Mouse (Mus musculus) intestine, embryonic 14.5 days (tissue): ENCODE measurements around the gene Zbp1. TPM values are rescaled to one million over a fixed set of nuclear protein-coding genes. Genes with fewer than 3 reads are reported as not detected.
A peak's percentile ranks its signal among the peaks of the same experiment; 100 is the strongest.

Source experiments
- ATAC-seq: fragments of 200-750 bp; cut with Nextera tagmentation; replicated peaks from 2 replicates; pipeline ENCODE4 v1.8.0; 2017; ENCODE audit warnings: low read depth, moderate number of reproducible peaks, moderate TSS enrichment, moderate library complexity; ENCODE audit not compliant: low FRiP score, low TSS enrichment
- DNase-seq: peaks from one replicate; pipeline ENCODE4 v3.0.0-alpha.2; 2018; ENCODE audit warnings: low spot score
- H3K27ac ChIP-seq: fragments of 300-500 bp; sonication (generic); 2 replicates; pipeline ENCODE4 v1.5.1; 2014; ENCODE audit warnings: low read depth, mild to moderate bottlenecking, control low read depth
- H3K27me3 ChIP-seq: fragments of 300-500 bp; sonication (generic); replicated peaks from 2 replicates; pipeline ENCODE4 v1.6.1; 2014; ENCODE audit warnings: low read length, control low read depth; ENCODE audit not compliant: control insufficient read depth, insufficient read depth
- H3K36me3 ChIP-seq: fragments of 300-500 bp; sonication (generic); 2 replicates; pipeline ENCODE4 v1.6.1; 2014; ENCODE audit warnings: low read length, control low read depth; ENCODE audit not compliant: control insufficient read depth, insufficient read depth
- H3K4me1 ChIP-seq: fragments of 300-500 bp; sonication (generic); replicated peaks from 2 replicates; pipeline ENCODE4 v1.6.1; 2014; ENCODE audit warnings: low read length, control low read depth, mixed read lengths; ENCODE audit not compliant: control insufficient read depth, insufficient read depth
- H3K4me2 ChIP-seq: fragments of 300-500 bp; sonication (generic); 2 replicates; pipeline ENCODE4 v1.6.1; 2014; ENCODE audit warnings: low read length
- H3K4me3 ChIP-seq: fragments of 300-500 bp; sonication (generic); 2 replicates; pipeline ENCODE4 v1.5.1; 2014; ENCODE audit warnings: low read depth, low read length, control low read depth, mixed read lengths
- H3K9ac ChIP-seq: fragments of 300-500 bp; sonication (generic); 2 replicates; pipeline ENCODE4 v1.6.1; 2014; ENCODE audit warnings: mild to moderate bottlenecking, low read length
- H3K9me3 ChIP-seq: fragments of 300-500 bp; sonication (generic); 2 replicates; pipeline ENCODE4 v1.6.1; 2016; ENCODE audit warnings: low read length, control low read depth; ENCODE audit not compliant: control insufficient read depth
- WGBS: fragments of 180-500 bp; shearing (Covaris S2); extraction: QIAGEN DNeasy Blood & Tissue Kit; methylation state at CpG from one replicate; pipeline ENCODE4 v1.1.7; 2014; 5-methylcytosine and 5-hydroxymethylcytosine counted together
- polyA plus RNA-seq: library from polyadenylated mRNA; unstranded; fragments of >200 nt; fragmentation: Nextera tagmentation; extraction: Ambion mirVana; gene quantifications from 2 replicates; pipeline ENCODE4 v1.2.1, GENCODE M21; 2014

The Zbp1 gene
- polyA plus RNA-seq, 1 experiment from 2014 or later = 0.65 TPM

GRCm38 (mm10) chr2:173258459-173259091, 39.9 kb upstream of the Zbp1 start:
- Histone ChIP-seq H3K9me3 (no peaks in the 10 kb centered on the region), H3K27me3 (no peaks in the 10 kb centered on the region), H3K36me3 (no peaks in the 10 kb centered on the region), H3K4me3 (no peak overlapping the region), H3K9ac (no peak overlapping the region), H3K27ac (no peak overlapping the region), H3K4me1 (peaks cover 85% of the 10 kb centered on the region), H3K4me2 (no peak overlapping the region)
- ATAC-seq (no peak), DNase-seq (no peak)
- WGBS = 51% methylated on average over 9 of the region's 9 CpGs

- 51% methylated on average over 6 of the region's 7 CpGs for WGBS
- H3K4me2 ChIP-seq = no peak overlapping the region
- no peak overlapping the region for H3K4me3 ChIP-seq
- DNase-seq = no peak
- H3K27ac ChIP-seq = no peak overlapping the region
- no peaks in the 10 kb centered on the region for H3K27me3 ChIP-seq
- peaks cover 89% of the 10 kb centered on the region for H3K4me1 ChIP-seq
- no peak overlapping the region for H3K9ac ChIP-seq
- H3K36me3 ChIP-seq = no peaks in the 10 kb centered on the region
- ATAC-seq = no peak
- H3K9me3 ChIP-seq = no peaks in the 10 kb centered on the region
Observed at GRCm38 (mm10) chr2:173257610-173258009, 38.9 kb upstream of the Zbp1 start.

- Histone ChIP-seq H3K9me3 (no peaks in the 10 kb centered on the region), H3K36me3 (no peaks in the 10 kb centered on the region), H3K27ac (peak overlapping the region; percentile 73), H3K4me3 (no peak overlapping the region), H3K27me3 (no peaks in the 10 kb centered on the region), H3K4me2 (no peak overlapping the region), H3K4me1 (peaks cover 89% of the 10 kb centered on the region), H3K9ac (no peak overlapping the region)
- 60% methylated on average over 4 of the region's 4 CpGs for WGBS
- DNase-seq (no peak), ATAC-seq (peak; percentile 13; the same call in 1 of the 2 replicates)
Observed at GRCm38 (mm10) chr2:173256552-173256949, 37.8 kb upstream of the Zbp1 start.

GRCm38 (mm10) chr2:173255810-173256551, 37.3 kb upstream of the Zbp1 start:
- Histone ChIP-seq H3K4me2 (peak overlapping the region; percentile 28), H3K27ac (peak overlapping the region; percentile 73), H3K36me3 (no peaks in the 10 kb centered on the region), H3K4me3 (0 out of 2 replicates have a peak overlapping the region, but pooled peaks have one; percentile 1), H3K27me3 (no peaks in the 10 kb centered on the region), H3K4me1 (peaks cover 89% of the 10 kb centered on the region), H3K9me3 (no peaks in the 10 kb centered on the region), H3K9ac (no peak overlapping the region)
- ATAC-seq = peak; percentile 45; the same call in 1 of the 2 replicates
- 52% methylated on average over 7 of the region's 7 CpGs for WGBS
- no peak for DNase-seq

- ATAC-seq (no peak), DNase-seq (no peak)
- H3K27me3 ChIP-seq = no peaks in the 10 kb centered on the region
- peak overlapping the region; percentile 73 for H3K27ac ChIP-seq
- H3K4me1 ChIP-seq = peaks cover 92% of the 10 kb centered on the region
- no peak overlapping the region; the same call in 1 of the 2 replicates for H3K9ac ChIP-seq
- H3K9me3 ChIP-seq = no peaks in the 10 kb centered on the region
- peak overlapping the region; percentile 36 for H3K4me2 ChIP-seq
- no peaks in the 10 kb centered on the region for H3K36me3 ChIP-seq
- 14% methylated on average over 26 of the region's 26 CpGs for WGBS
- no peak overlapping the region for H3K4me3 ChIP-seq
Observed at GRCm38 (mm10) chr2:173253761-173254662, 35.3 kb upstream of the Zbp1 start.

- Histone ChIP-seq H3K9ac (peak overlapping the region; percentile 1; the same call in 1 of the 2 replicates), H3K4me2 (no peak overlapping the region), H3K36me3 (no peaks in the 10 kb centered on the region), H3K27ac (no peak overlapping the region), H3K4me1 (peaks cover 92% of the 10 kb centered on the region), H3K9me3 (no peaks in the 10 kb centered on the region), H3K4me3 (no peak overlapping the region), H3K27me3 (no peaks in the 10 kb centered on the region)
- ATAC-seq = no peak
- DNase-seq = no peak
- 62% methylated on average over 9 of the region's 9 CpGs for WGBS
Observed at GRCm38 (mm10) chr2:173251675-173252074, 33.0 kb upstream of the Zbp1 start.

- WGBS = 56% methylated on average over 7 of the region's 7 CpGs
- peaks cover 91% of the 10 kb centered on the region for H3K4me1 ChIP-seq
- H3K4me3 ChIP-seq = no peak overlapping the region
Observed at GRCm38 (mm10) chr2:173251133-173251532, 32.4 kb upstream of the Zbp1 start.

GRCm38 (mm10) chr2:173250411-173250810, 31.7 kb upstream of the Zbp1 start:
- Histone ChIP-seq H3K9ac (no peak overlapping the region), H3K9me3 (no peaks in the 10 kb centered on the region), H3K36me3 (no peaks in the 10 kb centered on the region), H3K4me2 (no peak overlapping the region), H3K27me3 (no peaks in the 10 kb centered on the region), H3K4me3 (no peak overlapping the region), H3K27ac (peak overlapping the region; percentile 38; the same call in 1 of the 2 replicates), H3K4me1 (peaks cover 93% of the 10 kb centered on the region)
- DNase-seq = no peak
- no peak for ATAC-seq
- WGBS = 13% methylated on average over 2 of the region's 2 CpGs

More at GRCm38 (mm10) chr2:173251133-173251532, 32.4 kb upstream of the Zbp1 start:
- Histone ChIP-seq H3K36me3 (no peaks in the 10 kb centered on the region), H3K27ac (peak overlapping the region; percentile 38; the same call in 1 of the 2 replicates), H3K27me3 (no peaks in the 10 kb centered on the region), H3K4me2 (no peak overlapping the region), H3K9me3 (no peaks in the 10 kb centered on the region), H3K9ac (peak overlapping the region; percentile 1; the same call in 1 of the 2 replicates)
- ATAC-seq = no peak
- DNase-seq = no peak
